Mouse (Mus musculus): Measurements from ENCODE around the gene Actr8. TPM values are rescaled to one million over a fixed set of nuclear protein-coding genes. Genes with fewer than 3 reads are reported as not detected.

Gene Actr8
- polyA plus RNA-seq (2015; fragmentation: Nextera tagmentation; extraction: Ambion mirVana) = 22.4 and 23.5 TPM in 2 replicates

DNA sequence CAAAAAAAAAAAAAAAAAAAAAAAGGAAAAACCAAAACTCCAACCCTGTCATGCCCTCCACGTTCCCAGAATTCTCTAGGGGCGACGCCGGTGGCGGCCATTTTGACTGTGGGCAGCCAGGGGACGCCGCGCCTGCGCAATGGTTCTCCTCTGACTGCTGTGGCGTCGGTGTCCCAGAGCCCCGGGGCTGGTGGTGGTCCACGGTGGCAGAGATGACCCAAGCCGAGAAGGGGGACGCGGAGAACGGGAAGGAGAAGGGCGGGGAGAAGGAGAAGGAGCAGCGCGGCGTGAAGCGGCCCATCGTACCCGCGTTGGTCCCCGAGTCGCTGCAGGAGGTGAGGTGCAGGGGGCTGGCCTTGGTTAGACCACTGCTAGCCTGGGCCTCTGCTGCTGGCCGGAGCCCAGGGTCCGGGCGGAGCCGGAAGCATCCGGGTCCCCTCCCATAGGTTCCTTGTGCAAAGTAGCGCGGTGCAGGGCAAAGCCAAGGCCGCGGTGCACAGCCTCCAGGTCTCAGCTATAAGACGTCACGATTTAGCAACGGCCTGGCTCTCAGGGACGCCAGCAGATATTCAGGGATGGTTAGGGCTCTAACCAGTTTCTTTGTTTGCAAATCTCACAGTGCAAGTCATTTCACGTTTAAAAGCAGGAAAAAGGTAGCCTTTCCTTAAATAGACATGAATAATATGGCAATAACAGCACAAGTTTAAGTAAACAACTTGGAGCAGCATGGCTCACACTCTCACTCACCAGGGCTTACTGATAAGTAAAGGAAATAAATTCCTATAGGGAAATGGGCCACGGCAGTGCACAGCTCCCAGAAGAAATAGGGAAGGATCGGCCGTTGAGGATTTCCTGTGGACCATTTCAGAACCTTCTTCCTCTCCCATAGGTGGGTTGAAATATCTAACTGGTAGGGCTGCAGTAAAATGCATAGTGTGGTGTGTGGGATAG is at the start of gene Actr8:
Actr8 (plus strand) TSS at position 84 of the 951 bp plus-strand sequence.
- Histone ChIP-seq H3K4me3 (ENCODE audit: low read depth, low read length) (peak within 1 kb of the TSS; percentile 70), H3K4me2 (ENCODE audit: low read depth, low read length) (peak within 1 kb of the TSS; percentile 73), H3K27ac (ENCODE audit: low read length) (peak within 1 kb of the TSS; percentile 68), H3K9me3 (replicated peaks; ENCODE audit: control insufficient read depth, low read length) (no peaks in the 10 kb centered on the region), H3K4me1 (ENCODE audit: control insufficient read depth, low read depth, low read length) (peaks cover 3% of the 10 kb centered on the region; the same call in 1 of the 2 replicates), H3K9ac (ENCODE audit: low read depth, low read length) (peak within 1 kb of the TSS; percentile 72), H3K27me3 (ENCODE audit: control insufficient read depth, insufficient read depth, low read depth, low read length) (no peaks in the 10 kb centered on the region), H3K36me3 (ENCODE audit: control insufficient read depth, insufficient read depth) (peaks cover 27% of the 10 kb centered on the region)
- under 1% methylated on average over 44 of the region's 44 CpGs for WGBS (ENCODE audit: insufficient replicate concordance)
- ATAC-seq (ENCODE audit: low read depth) = peak; percentile 94

DNA sequence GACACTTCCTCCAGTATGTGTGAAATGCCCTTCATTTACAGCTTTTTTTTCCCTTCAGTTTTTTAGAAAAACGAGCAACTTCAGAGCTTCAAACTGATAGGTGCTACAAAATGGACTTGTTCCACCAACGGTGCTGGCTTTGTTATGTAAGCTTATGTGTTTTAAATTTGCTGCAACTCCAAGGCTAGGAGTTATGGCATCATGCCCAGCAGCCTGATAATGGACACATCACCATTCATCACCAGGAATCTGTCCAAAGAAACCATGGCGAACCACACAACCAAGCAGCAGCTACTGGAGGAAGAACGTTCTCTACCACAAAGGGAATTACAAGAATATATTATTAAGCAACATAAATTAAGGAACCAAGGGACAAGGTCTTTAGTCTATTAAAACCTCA is 49.2 kb upstream of the Actr8 start:
- no peak for ATAC-seq (ENCODE audit: low read depth)
- no peak overlapping the region for H3K27ac ChIP-seq (ENCODE audit: low read length)
- no peak overlapping the region for H3K9ac ChIP-seq (ENCODE audit: low read depth, low read length)
- H3K4me3 ChIP-seq (ENCODE audit: low read depth, low read length) = no peak overlapping the region
- WGBS (ENCODE audit: insufficient replicate concordance) = 50% methylated on average over 4 of the region's 4 CpGs
- no peaks in the 10 kb centered on the region for H3K36me3 ChIP-seq (ENCODE audit: control insufficient read depth, insufficient read depth)
- H3K27me3 ChIP-seq (ENCODE audit: control insufficient read depth, insufficient read depth, low read depth, low read length) = no peaks in the 10 kb centered on the region
- H3K4me1 ChIP-seq (ENCODE audit: control insufficient read depth, low read depth, low read length) = no peaks in the 10 kb centered on the region
- H3K9me3 ChIP-seq (replicated peaks; ENCODE audit: control insufficient read depth, low read length) = no peaks in the 10 kb centered on the region
- H3K4me2 ChIP-seq (ENCODE audit: low read depth, low read length) = no peak overlapping the region

DNA sequence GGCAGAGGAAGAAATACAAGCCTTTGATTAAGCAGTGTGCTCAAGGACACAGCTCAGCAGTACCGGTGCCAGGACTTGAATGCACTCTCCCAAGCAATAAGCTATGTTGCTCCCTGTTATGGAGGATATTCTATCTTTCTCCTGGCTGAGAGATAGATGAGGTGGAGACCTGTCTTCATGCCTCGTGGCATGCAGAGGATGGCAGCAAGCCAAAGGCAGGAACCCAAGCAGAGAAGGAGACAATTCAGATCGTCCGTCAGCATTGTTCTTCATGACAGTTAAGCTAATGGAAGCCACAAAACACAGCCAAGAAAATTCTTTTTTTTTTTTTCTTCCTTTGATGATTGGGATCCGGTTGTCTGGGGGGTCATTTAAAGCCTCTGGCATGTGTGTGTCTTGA is 42.6 kb upstream of the Actr8 start:
- Histone ChIP-seq H3K27me3 (ENCODE audit: control insufficient read depth, insufficient read depth, low read depth, low read length) (no peaks in the 10 kb centered on the region), H3K9ac (ENCODE audit: low read depth, low read length) (no peak overlapping the region), H3K27ac (ENCODE audit: low read length) (no peak overlapping the region), H3K36me3 (ENCODE audit: control insufficient read depth, insufficient read depth) (no peaks in the 10 kb centered on the region), H3K4me2 (ENCODE audit: low read depth, low read length) (no peak overlapping the region), H3K4me3 (ENCODE audit: low read depth, low read length) (no peak overlapping the region), H3K9me3 (replicated peaks; ENCODE audit: control insufficient read depth, low read length) (no peaks in the 10 kb centered on the region), H3K4me1 (ENCODE audit: control insufficient read depth, low read depth, low read length) (no peaks in the 10 kb centered on the region)
- ATAC-seq (ENCODE audit: low read depth) = no peak
- WGBS (ENCODE audit: insufficient replicate concordance) = 48% methylated on average over 5 of the region's 5 CpGs

DNA sequence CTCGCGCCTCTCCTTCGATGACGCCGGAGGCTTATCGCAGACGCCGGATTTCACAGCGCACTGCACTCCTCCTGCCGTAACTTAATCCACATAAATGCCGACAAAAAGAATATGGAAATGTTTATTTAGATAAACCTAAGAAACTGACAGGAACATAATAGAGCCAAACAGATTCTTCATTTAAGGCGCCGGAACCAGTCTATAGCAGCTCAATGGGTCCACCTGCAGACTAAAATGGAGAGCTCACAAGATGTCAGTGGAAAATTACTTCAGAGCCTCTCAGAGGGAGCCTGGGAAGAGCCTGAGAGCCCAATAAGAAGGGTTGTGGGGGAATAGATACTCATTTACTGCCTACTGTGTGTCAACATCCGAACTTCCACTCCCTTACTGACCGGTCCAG is 40.7 kb upstream of the Actr8 start:
- WGBS (ENCODE audit: insufficient replicate concordance) = 81% methylated on average over 15 of the region's 15 CpGs
- Histone ChIP-seq H3K4me1 (ENCODE audit: control insufficient read depth, low read depth, low read length) (no peaks in the 10 kb centered on the region), H3K9me3 (replicated peaks; ENCODE audit: control insufficient read depth, low read length) (no peaks in the 10 kb centered on the region), H3K4me3 (ENCODE audit: low read depth, low read length) (no peak overlapping the region), H3K27me3 (ENCODE audit: control insufficient read depth, insufficient read depth, low read depth, low read length) (no peaks in the 10 kb centered on the region), H3K4me2 (ENCODE audit: low read depth, low read length) (no peak overlapping the region), H3K36me3 (ENCODE audit: control insufficient read depth, insufficient read depth) (no peaks in the 10 kb centered on the region), H3K27ac (ENCODE audit: low read length) (no peak overlapping the region), H3K9ac (ENCODE audit: low read depth, low read length) (no peak overlapping the region)
- ATAC-seq (ENCODE audit: low read depth) = no peak

DNA sequence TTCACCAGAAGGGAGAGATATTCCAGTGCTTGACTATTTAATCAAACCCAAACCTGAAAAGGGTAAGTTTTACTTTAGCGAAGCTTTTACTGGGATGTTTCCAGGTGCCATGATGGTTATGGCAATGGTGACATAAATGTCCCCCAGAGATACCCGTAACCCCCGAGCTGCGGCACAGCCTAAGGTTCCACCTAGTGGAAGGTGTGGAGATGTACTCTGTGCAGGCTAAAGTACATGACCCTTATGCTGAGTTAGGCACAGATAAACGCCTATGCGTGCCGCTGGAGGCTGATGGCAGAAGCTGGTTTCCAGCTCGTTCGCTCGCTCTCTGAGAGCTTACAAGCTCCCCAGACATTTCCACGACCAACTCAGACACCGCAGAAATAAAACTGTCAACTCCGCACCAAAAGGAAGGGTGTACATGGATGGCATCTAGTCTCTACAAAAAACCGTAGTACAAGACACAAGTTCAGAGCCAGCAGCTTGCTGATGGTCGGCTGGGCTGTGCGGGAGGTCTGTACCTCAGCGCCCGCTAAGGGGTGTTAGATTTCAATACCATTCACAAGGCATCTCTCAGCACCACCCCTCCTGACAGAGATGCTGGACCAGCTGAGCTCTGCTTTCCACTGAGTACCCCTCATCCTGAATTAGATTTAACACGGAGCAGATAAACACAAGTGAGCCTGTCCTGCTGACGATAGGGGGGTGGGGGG is 38.4 kb upstream of the Actr8 start:
- Histone ChIP-seq H3K27ac (ENCODE audit: low read length) (no peak overlapping the region), H3K4me3 (ENCODE audit: low read depth, low read length) (no peak overlapping the region), H3K9ac (ENCODE audit: low read depth, low read length) (no peak overlapping the region), H3K27me3 (ENCODE audit: control insufficient read depth, insufficient read depth, low read depth, low read length) (no peaks in the 10 kb centered on the region), H3K4me2 (ENCODE audit: low read depth, low read length) (no peak overlapping the region), H3K36me3 (ENCODE audit: control insufficient read depth, insufficient read depth) (no peaks in the 10 kb centered on the region), H3K9me3 (replicated peaks; ENCODE audit: control insufficient read depth, low read length) (no peaks in the 10 kb centered on the region), H3K4me1 (ENCODE audit: control insufficient read depth, low read depth, low read length) (no peaks in the 10 kb centered on the region)
- no peak for ATAC-seq (ENCODE audit: low read depth)
- 43% methylated on average over 20 of the region's 20 CpGs for WGBS (ENCODE audit: insufficient replicate concordance)

DNA sequence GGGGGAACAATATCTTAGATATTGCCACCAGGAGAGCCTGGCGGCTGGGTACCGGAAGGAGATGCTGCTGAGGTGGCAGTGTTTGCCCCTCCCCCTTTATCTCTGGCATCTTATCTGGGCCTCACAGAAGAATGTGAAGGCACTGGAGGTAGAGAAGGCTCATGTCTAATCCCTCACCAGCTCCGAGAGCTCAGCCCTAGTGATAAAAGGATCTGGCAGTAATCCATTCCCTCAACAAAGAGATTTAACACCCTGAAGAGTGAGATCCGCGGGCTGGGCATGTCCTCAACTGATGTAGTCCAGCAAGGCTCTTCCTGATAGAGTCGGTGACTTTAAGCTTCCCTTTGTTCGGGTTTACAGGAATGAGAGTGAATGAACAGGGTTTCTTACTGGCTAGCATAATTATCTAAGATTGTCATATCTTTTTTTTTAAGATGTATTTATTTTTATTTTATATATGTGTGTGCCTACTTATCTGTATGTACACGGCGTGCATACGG is 37.8 kb upstream of the Actr8 start:
- Histone ChIP-seq H3K4me1 (ENCODE audit: control insufficient read depth, low read depth, low read length) (no peaks in the 10 kb centered on the region), H3K9me3 (replicated peaks; ENCODE audit: control insufficient read depth, low read length) (no peaks in the 10 kb centered on the region), H3K4me3 (ENCODE audit: low read depth, low read length) (no peak overlapping the region), H3K27me3 (ENCODE audit: control insufficient read depth, insufficient read depth, low read depth, low read length) (no peaks in the 10 kb centered on the region), H3K4me2 (ENCODE audit: low read depth, low read length) (no peak overlapping the region), H3K27ac (ENCODE audit: low read length) (no peak overlapping the region), H3K9ac (ENCODE audit: low read depth, low read length) (no peak overlapping the region), H3K36me3 (ENCODE audit: control insufficient read depth, insufficient read depth) (no peaks in the 10 kb centered on the region)
- ATAC-seq (ENCODE audit: low read depth) = no peak
- 16% methylated on average over 10 of the region's 10 CpGs for WGBS (ENCODE audit: insufficient replicate concordance)

DNA sequence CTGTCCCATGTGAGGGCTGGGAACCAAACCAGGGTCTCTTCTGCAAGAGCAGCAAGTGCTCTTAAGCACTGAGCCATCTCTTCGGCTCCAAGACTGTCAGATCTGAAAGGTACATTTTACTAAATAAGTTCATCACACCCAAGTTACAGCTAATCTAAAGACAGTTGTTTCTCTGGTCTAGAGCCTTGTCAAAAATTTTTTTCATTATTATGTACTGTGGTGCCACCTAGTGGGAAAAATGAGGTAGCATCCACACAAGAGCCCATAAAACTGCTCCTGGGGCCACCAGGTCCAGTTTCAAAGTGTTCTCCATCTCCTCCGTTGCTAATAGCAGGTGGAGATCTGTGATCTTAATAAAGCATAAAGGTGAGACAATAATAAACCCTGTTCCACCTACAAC is 37.3 kb upstream of the Actr8 start:
- Histone ChIP-seq H3K9ac (ENCODE audit: low read depth, low read length) (no peak overlapping the region), H3K27me3 (ENCODE audit: control insufficient read depth, insufficient read depth, low read depth, low read length) (no peaks in the 10 kb centered on the region), H3K4me2 (ENCODE audit: low read depth, low read length) (no peak overlapping the region), H3K4me3 (ENCODE audit: low read depth, low read length) (no peak overlapping the region), H3K27ac (ENCODE audit: low read length) (no peak overlapping the region), H3K4me1 (ENCODE audit: control insufficient read depth, low read depth, low read length) (no peaks in the 10 kb centered on the region), H3K9me3 (replicated peaks; ENCODE audit: control insufficient read depth, low read length) (no peaks in the 10 kb centered on the region), H3K36me3 (ENCODE audit: control insufficient read depth, insufficient read depth) (no peaks in the 10 kb centered on the region)
- WGBS (ENCODE audit: insufficient replicate concordance) = 12% methylated on average over 2 of the region's 2 CpGs
- no peak for ATAC-seq (ENCODE audit: low read depth)

DNA sequence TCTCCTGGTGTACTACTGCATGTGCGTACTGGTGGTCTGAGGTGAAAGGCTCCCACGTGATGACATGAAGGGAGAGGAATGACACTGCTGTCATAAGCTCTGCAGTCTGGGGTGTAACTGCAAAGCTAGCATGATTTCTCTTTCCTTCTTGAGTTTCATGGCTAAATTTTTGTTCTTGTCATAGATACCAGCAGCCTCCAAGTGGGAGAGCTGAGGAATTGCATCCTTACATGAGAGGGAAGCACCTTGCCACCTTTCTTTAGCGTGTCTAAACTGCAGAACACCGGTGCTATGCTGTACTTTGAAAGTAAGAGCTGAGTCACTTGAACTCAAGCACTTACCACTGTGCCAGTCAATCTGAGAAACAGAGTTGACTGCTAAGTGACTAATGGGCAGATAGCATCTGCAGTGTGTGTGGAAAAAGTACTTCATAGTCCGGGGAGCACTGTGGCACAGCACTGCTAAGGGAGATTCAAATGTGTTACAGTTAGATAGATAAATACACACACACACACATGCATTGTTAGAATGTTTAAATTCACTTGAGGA is 31.3 kb upstream of the Actr8 start:
- no peak overlapping the region for H3K9ac ChIP-seq (ENCODE audit: low read depth, low read length)
- 52% methylated on average over 5 of the region's 5 CpGs for WGBS (ENCODE audit: insufficient replicate concordance)

More for the DNA sequence above, 31.3 kb upstream of the Actr8 start:
- Histone ChIP-seq H3K36me3 (ENCODE audit: control insufficient read depth, insufficient read depth) (no peaks in the 10 kb centered on the region), H3K4me1 (ENCODE audit: control insufficient read depth, low read depth, low read length) (no peaks in the 10 kb centered on the region), H3K4me3 (ENCODE audit: low read depth, low read length) (no peak overlapping the region), H3K4me2 (ENCODE audit: low read depth, low read length) (no peak overlapping the region), H3K9me3 (replicated peaks; ENCODE audit: control insufficient read depth, low read length) (no peaks in the 10 kb centered on the region), H3K27ac (ENCODE audit: low read length) (no peak overlapping the region), H3K27me3 (ENCODE audit: control insufficient read depth, insufficient read depth, low read depth, low read length) (no peaks in the 10 kb centered on the region)
- ATAC-seq (ENCODE audit: low read depth) = no peak

Measured in liver, embryonic 16.5 days (tissue).